Mouse (Mus musculus) midbrain, embryonic 15.5 days (tissue): ENCODE results near the gene Zic2. TPM values are rescaled to one million over a fixed set of nuclear protein-coding genes. Genes with fewer than 3 reads are reported as not detected.

Source experiments
- ATAC-seq: fragments of 200-750 bp; cut with Nextera tagmentation; replicated peaks from 2 replicates; pipeline ENCODE4 v1.8.0; 2017; ENCODE audit warnings: moderate TSS enrichment
- H3K27ac ChIP-seq: fragments of 300-500 bp; sonication (generic); 2 replicates; pipeline ENCODE4 v1.5.1; 2015; ENCODE audit warnings: mild to moderate bottlenecking, inconsistent platforms
- H3K27me3 ChIP-seq: fragments of 300-500 bp; sonication (generic); replicated peaks from 2 replicates; pipeline ENCODE4 v1.6.1; 2015; ENCODE audit warnings: inconsistent platforms
- H3K36me3 ChIP-seq: fragments of 300-500 bp; sonication (generic); replicated peaks from 2 replicates; pipeline ENCODE4 v1.6.1; 2015; ENCODE audit warnings: inconsistent platforms
- H3K4me1 ChIP-seq: fragments of 300-500 bp; sonication (generic); 2 replicates; pipeline ENCODE4 v1.6.1; 2015; ENCODE audit warnings: inconsistent platforms
- H3K4me2 ChIP-seq: fragments of 300-500 bp; sonication (generic); 2 replicates; pipeline ENCODE4 v1.6.1; 2015; ENCODE audit warnings: inconsistent platforms, mild to moderate bottlenecking, moderate library complexity
- H3K4me3 ChIP-seq: fragments of 300-500 bp; sonication (generic); 2 replicates; pipeline ENCODE4 v1.5.1; 2015; ENCODE audit warnings: mild to moderate bottlenecking, inconsistent platforms
- H3K9ac ChIP-seq: fragments of 300-500 bp; sonication (generic); 2 replicates; pipeline ENCODE4 v1.6.1; 2015; ENCODE audit warnings: mild to moderate bottlenecking, inconsistent platforms
- H3K9me3 ChIP-seq: fragments of 300-500 bp; sonication (generic); 2 replicates; pipeline ENCODE4 v1.6.1; 2016; ENCODE audit warnings: inconsistent platforms
- WGBS: fragments of 180-500 bp; shearing (Covaris S2); methylation state at CpG from one replicate; pipeline ENCODE4 v1.1.7; 2015; ENCODE audit warnings: mixed read lengths; 5-methylcytosine and 5-hydroxymethylcytosine counted together
- polyA plus RNA-seq: library from polyadenylated mRNA; unstranded; fragments of >200 nt; fragmentation: Nextera tagmentation; extraction: Ambion mirVana; gene quantifications from 2 replicates; pipeline ENCODE4 v1.2.1, GENCODE M21; 2015

Zic2 gene
- polyA plus RNA-seq, 1 experiment from 2014 or later, result 9.6 TPM

DNA sequence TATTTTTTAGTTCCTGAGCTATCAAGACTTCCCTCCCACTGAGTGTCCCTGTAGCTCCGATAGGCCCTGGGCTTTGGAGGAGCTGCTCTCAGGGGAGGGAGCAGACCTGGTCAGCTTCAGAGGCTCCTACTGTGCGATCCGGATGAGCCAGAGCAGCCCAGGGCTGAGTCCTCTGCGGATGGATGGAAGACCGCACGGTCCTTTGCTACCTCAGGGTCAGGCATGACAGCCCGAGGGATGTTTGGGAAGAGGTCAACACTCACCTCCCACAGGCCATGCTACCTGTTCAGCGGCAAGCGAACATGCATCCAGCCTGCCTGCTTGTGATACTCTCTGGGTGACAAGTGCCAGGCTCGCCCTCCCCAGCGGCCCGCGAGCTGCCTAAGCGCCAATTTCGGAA, 5.9 kb downstream of the Zic2 start:
- no peak for ATAC-seq
- peak overlapping the region; percentile 33 for H3K9ac ChIP-seq
- no peaks in the 10 kb centered on the region for H3K4me1 ChIP-seq
- 8% methylated on average over 15 of the region's 15 CpGs for WGBS
- H3K4me2 ChIP-seq, result peak overlapping the region; percentile 45
- no peaks in the 10 kb centered on the region for H3K9me3 ChIP-seq
- H3K36me3 ChIP-seq, result no peaks in the 10 kb centered on the region
- peaks cover 44% of the 10 kb centered on the region for H3K27me3 ChIP-seq
- peak overlapping the region; percentile 27 for H3K4me3 ChIP-seq
- peak overlapping the region; percentile 66 for H3K27ac ChIP-seq

DNA sequence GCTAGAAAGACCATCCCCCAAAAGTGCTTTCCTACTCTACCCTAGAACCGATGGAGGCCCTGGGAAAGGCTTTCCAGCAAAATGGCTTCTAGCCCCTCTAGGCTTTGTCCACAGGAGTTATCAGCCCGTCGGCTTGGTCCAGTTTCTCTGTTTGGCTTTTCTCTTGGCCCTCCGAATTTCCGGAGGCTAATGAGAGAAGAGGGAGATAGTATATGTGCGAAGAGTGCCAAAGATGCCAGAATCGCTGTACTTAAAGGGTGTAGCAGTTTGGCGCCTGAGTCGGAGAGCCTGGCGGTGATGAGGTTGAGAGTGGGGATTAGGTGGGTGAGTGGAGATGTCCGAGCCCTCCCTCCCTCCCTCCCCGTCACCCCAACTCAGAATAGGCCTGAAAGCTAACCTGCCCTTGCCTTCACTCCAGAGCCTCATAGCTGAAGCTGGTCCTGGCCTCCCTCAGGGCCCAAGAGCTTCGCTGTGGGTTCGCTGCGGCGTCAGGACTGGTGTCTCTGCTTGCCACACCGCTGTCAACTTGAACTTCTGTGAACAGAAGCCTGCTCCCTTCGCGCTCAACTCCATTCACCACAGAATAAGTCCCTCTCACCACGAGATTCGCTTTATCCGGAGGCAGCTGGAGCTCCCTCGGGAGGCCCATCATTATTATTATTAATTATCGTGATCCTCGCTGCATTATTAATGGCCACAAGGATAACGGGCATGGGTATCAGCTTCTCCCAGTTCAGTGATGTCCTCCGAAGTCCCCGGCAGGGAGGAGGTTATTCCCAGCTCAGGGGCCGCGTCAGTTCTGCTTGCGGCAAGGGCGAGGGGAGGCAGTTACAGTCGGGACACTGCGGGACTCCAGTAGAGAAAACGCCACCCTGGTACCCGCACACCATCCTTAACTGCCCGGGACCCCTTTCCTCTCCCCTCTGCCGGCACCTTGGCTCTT, 7.1 kb downstream of the Zic2 start:
- H3K4me2 ChIP-seq, result peak overlapping the region; percentile 45
- 0 out of 2 replicates have a peak, but pooled peaks have one; percentile 26 for ATAC-seq
- H3K4me1 ChIP-seq, result no peaks in the 10 kb centered on the region
- H3K36me3 ChIP-seq, result no peaks in the 10 kb centered on the region
- no peaks in the 10 kb centered on the region for H3K9me3 ChIP-seq
- H3K9ac ChIP-seq, result peak overlapping the region; percentile 11; the same call in 1 of the 2 replicates
- peak overlapping the region; percentile 66 for H3K27ac ChIP-seq
- H3K27me3 ChIP-seq, result peaks cover 53% of the 10 kb centered on the region
- 3% methylated on average over 38 of the region's 38 CpGs for WGBS
- peak overlapping the region; percentile 27 for H3K4me3 ChIP-seq

DNA sequence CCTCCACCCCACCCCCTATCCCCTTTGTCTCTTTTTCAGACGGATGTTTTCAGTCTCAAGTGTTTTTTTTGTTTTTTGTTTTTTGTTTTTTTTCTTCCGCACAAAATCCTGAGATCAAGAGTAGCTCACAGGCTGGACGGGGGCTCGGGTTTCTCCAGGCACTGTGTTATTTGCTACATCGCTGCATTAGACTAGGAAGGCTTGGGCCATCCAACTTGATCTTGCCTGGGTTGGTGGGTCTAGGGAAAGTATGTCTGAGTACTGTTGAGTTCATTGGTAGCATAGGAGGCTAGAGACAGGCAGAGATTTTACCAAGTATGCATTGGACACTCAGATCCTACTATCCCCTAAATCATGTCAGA, 7.8 kb downstream of the Zic2 start:
- H3K9me3 ChIP-seq, result no peaks in the 10 kb centered on the region
- H3K9ac ChIP-seq, result no peak overlapping the region
- H3K36me3 ChIP-seq, result no peaks in the 10 kb centered on the region
- no peak for ATAC-seq
- peaks cover 55% of the 10 kb centered on the region for H3K27me3 ChIP-seq
- H3K4me3 ChIP-seq, result peak overlapping the region; percentile 27; the same call in 1 of the 2 replicates
- peak overlapping the region; percentile 45 for H3K4me2 ChIP-seq
- no peaks in the 10 kb centered on the region for H3K4me1 ChIP-seq
- whole genome bisulfite sequencing, result 7% methylated on average over 5 of the region's 5 CpGs
- H3K27ac ChIP-seq, result peak overlapping the region; percentile 66

DNA sequence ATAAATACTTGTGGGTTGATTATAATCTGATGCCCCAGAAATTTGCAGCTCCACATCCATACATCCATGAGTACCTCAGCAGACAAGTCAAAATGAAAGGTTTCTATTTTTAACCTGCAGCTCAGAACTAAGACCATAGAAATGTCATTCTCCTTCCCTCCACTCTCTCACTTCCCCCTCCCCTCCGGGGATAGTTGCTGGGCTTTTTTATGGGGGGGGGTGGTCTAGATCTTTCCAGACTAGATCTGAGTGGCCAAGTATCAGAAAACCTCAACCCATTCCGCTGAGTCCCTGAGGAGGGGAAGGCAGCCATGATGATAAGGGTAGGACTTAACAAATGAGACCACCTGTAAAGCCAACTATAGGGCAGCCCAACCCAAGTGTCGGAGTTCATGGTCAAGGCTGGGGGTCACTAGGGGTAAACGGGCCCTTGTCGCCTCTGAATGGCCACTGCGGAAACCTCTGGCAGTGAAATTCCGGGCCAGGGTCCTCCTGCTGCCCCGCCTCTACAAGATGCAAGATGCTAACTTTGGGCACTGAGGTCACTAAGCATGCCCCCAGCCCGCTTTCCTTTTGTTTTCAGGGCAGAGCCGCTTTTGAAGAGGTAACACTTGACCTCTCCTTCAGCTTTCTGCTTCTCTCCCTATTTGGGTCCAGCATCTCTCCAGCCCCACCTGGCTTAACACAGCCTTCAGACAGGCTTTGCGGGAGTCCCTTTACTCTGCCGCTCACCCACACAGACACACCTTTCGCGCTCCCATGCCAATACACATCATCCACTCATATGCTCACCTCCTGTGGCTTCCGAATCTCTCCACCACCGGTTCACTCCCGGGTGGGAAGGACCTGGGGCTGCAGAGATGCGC, 8.6 kb downstream of the Zic2 start:
- peak; percentile 43; the same call in 1 of the 2 replicates for ATAC-seq
- no peak overlapping the region for H3K9ac ChIP-seq

DNA sequence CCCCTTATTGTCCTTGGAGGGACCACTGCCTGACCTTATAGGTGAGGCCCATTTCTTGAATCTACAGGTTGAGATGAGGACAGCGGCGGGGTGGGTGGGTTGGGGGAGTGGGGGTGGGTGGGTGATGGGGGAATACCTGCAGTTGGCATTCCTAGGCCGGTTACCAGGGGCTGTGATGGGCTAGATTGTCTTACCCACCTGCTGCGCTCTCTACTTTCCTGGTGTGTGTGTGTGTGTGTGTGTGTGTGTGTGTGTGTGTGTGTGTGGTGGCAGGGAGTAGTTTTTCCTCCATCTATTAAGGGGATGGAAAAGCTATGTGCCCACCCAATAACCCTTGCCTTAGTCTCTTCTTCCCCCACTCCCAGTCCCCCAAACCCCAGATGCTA, 9.2 kb downstream of the Zic2 start:
- Histone ChIP-seq H3K4me2 (peak overlapping the region; percentile 45), H3K4me3 (no peak overlapping the region), H3K9ac (no peak overlapping the region), H3K9me3 (no peaks in the 10 kb centered on the region), H3K27me3 (peaks cover 59% of the 10 kb centered on the region), H3K36me3 (no peaks in the 10 kb centered on the region), H3K4me1 (no peaks in the 10 kb centered on the region), H3K27ac (peak overlapping the region; percentile 66)
- no peak; the same call in 1 of the 2 replicates for ATAC-seq
- 16% methylated on average over 4 of the region's 4 CpGs for WGBS

More for the DNA sequence above, 8.6 kb downstream of the Zic2 start:
- no peak overlapping the region for H3K4me3 ChIP-seq
- H3K9me3 ChIP-seq, result no peaks in the 10 kb centered on the region
- peaks cover 56% of the 10 kb centered on the region for H3K27me3 ChIP-seq
- 9% methylated on average over 18 of the region's 18 CpGs for WGBS
- H3K27ac ChIP-seq, result peak overlapping the region; percentile 66
- no peaks in the 10 kb centered on the region for H3K36me3 ChIP-seq
- peak overlapping the region; percentile 45 for H3K4me2 ChIP-seq
- no peaks in the 10 kb centered on the region for H3K4me1 ChIP-seq

DNA sequence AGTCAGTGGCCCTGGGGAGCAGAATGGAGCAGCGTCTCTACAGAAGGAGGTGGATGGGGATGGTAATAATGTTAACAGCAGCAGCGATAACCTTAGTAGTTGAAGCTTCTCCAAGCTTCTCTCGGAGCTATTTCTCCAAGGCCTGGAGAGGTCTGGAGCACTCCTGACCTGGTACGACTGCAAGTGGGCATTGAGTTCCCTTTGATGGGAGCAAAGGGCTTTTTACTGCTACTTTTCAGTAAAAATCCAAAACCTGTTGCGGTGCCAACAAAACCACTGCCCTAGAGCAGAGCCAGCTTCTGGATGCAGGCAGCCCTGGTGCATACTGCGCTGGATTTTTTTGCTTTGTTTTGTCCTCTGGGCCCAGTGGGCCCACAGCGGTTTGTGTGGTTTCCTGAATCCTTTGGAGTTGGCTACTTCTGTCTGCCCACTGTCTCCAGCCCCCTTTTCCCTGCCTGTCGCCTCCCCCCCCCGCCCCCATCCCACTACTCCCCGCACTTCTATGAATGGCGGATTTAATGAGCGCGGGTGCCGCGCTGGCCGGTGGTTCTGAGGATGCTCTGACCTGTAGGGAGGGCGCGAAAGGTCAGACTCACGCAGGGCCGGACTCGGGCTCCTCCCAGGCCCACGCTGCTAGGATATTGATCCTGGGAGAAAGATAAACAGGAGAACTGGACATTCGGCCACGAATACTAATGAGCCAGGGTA, 9.8 kb downstream of the Zic2 start:
- peak; percentile 35; the same call in 1 of the 2 replicates for ATAC-seq
- Histone ChIP-seq H3K4me1 (no peaks in the 10 kb centered on the region), H3K27ac (peak overlapping the region; percentile 55; the same call in 1 of the 2 replicates), H3K27me3 (peaks cover 59% of the 10 kb centered on the region), H3K4me3 (no peak overlapping the region), H3K4me2 (peak overlapping the region; percentile 45), H3K36me3 (no peaks in the 10 kb centered on the region), H3K9me3 (no peaks in the 10 kb centered on the region), H3K9ac (0 out of 2 replicates have a peak overlapping the region, but pooled peaks have one; percentile 1)
- 3% methylated on average over 22 of the region's 24 CpGs for WGBS

DNA sequence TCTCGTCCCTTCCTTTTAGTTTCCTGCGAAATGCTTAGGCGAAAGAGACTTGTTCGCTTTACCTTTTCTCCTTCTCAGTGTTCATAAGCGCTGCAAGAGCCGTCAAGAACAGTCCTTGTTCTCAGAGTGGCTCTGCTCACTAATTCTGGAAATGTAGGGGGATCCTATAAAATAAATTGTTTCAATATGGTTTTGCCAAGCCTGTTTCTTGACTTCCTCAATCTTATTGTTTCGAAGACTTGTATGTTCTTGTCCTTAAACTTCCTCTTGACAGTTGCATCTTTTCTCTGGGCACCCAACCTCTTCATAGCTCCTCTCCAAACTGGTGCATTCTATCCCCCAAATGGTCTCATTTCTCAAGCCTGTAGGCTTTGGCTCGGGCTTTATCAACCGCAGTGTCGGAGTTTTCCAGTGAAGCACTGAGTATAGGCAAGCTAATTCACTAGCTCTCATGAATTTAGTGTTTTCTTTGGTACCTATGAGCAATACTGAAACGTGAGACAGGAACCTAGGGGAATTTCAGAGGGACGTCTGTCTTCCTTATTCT, 10.5 kb downstream of the Zic2 start:
- Histone ChIP-seq H3K4me2 (peak overlapping the region; percentile 45), H3K4me1 (peaks cover 5% of the 10 kb centered on the region), H3K27ac (peak overlapping the region; percentile 55; the same call in 1 of the 2 replicates), H3K9me3 (no peaks in the 10 kb centered on the region), H3K4me3 (no peak overlapping the region), H3K36me3 (no peaks in the 10 kb centered on the region), H3K27me3 (peaks cover 55% of the 10 kb centered on the region), H3K9ac (0 out of 2 replicates have a peak overlapping the region, but pooled peaks have one; percentile 1)
- no peak for ATAC-seq
- 7% methylated on average over 12 of the region's 12 CpGs for WGBS

DNA sequence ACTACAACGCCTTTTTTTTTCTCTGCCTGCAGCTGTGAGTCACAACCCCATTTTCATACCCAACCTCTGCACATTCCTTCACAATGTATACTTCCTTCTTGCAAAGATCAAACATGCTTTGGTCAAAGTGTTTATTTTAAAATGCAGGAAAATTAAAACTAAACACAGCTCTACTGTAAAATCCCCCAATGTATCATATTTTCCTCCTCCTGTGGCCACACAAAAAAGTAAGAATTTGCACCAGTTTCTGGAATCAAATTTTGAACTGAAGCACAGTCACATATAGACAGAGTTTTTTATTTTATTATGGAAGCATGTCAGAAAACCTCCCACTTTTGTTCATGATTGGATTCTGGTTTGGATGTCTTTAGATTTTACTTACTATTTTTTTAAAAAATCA, 11.4 kb downstream of the Zic2 start:
- Histone ChIP-seq H3K9me3 (no peaks in the 10 kb centered on the region), H3K27me3 (peaks cover 59% of the 10 kb centered on the region), H3K4me3 (no peak overlapping the region), H3K27ac (no peak overlapping the region), H3K36me3 (no peaks in the 10 kb centered on the region), H3K4me2 (no peak overlapping the region), H3K4me1 (peaks cover 7% of the 10 kb centered on the region), H3K9ac (no peak overlapping the region)
- ATAC-seq, result no peak
- 8% methylated on average over 1 of the region's 1 CpGs for WGBS

DNA sequence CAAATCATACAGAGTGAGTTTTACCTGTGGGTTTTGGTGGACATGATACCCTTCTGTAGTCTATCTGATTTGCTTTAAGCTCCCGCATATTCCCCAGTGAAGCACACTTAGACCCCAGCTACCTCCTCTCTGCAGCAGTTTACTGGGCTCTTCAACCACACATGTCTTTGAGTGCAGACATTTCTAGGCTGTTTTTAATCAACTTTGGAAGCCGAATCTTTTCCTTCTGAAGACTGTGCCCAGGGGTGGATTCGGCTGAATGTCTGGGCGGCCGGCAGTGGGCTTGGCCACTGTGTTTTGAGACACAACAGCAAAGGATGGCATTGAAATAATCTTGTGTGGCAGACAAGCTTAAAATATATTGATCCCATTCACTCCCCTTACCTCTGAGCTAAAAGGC, 12.1 kb downstream of the Zic2 start:
- H3K4me2 ChIP-seq, result no peak overlapping the region
- no peaks in the 10 kb centered on the region for H3K36me3 ChIP-seq
- H3K27ac ChIP-seq, result no peak overlapping the region
- peaks cover 7% of the 10 kb centered on the region for H3K4me1 ChIP-seq
- H3K4me3 ChIP-seq, result no peak overlapping the region
- no peaks in the 10 kb centered on the region for H3K9me3 ChIP-seq
- peaks cover 54% of the 10 kb centered on the region for H3K27me3 ChIP-seq
- no peak for ATAC-seq
- WGBS, result 11% methylated on average over 5 of the region's 5 CpGs
- no peak overlapping the region for H3K9ac ChIP-seq

DNA sequence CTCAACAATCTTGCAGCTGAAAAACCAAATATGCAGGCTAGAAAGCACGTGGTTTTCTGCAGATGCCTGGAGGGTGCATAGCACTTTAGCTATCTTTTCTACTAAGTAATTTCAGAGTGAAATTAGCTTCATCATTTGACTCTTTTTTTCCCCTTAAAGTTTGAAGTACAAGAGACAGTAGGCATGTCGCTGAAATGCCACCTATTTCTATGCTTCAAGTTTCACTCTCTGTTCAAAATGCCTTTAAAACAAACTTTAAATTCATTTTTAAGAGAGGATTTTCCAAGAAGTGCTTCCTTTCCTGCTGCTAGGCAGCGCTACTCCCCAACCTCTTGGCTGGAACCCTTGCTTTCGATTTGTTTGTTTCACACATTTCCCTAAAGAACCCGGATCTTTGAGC, 13.8 kb downstream of the Zic2 start:
- WGBS, result 4% methylated on average over 5 of the region's 5 CpGs
- no peak for ATAC-seq
- H3K9ac ChIP-seq, result no peak overlapping the region
- no peak overlapping the region for H3K4me2 ChIP-seq
- no peak overlapping the region for H3K4me3 ChIP-seq
- H3K27ac ChIP-seq, result no peak overlapping the region
- H3K27me3 ChIP-seq, result peaks cover 51% of the 10 kb centered on the region
- H3K36me3 ChIP-seq, result no peaks in the 10 kb centered on the region
- H3K9me3 ChIP-seq, result no peaks in the 10 kb centered on the region
- peaks cover 7% of the 10 kb centered on the region for H3K4me1 ChIP-seq

DNA sequence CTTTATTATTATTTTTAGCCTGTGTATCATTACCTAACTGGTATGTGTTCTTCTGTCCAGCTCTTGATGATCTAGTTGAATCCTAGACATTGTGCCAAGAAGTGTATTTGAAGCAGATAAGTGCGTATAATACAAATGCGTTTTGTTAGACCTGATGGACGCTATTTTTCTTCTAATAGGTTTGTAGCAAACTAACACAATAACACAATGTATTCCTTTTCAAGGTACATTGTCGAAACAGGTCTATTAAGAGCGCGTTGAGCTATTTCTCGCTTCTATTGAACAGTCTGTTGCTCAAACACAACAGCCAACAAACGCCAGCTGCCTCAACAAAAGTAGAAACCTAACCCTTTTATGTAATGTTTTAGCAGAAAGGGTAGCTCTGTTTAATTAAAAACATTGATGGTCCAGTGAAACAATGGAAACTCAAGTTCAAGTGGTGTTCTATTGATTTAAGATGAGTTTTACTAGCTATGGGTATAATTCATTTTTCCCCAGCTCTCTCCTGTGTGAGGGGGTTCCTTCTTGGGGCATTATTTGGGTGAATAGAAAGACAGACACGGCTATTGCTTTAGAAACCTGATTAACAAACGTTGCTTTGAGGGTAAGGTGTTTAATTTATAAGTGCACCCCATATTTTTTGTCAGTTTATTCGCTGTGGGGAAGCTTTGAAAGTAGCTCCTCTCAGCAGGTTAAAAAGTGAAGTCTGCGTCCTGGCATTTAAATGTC, 14.6 kb downstream of the Zic2 start:
- no peaks in the 10 kb centered on the region for H3K9me3 ChIP-seq
- no peak for ATAC-seq
- WGBS, result 3% methylated on average over 12 of the region's 12 CpGs
- H3K4me3 ChIP-seq, result peak overlapping the region; percentile 25; the same call in 1 of the 2 replicates
- peak overlapping the region; percentile 55; the same call in 1 of the 2 replicates for H3K27ac ChIP-seq
- H3K9ac ChIP-seq, result no peak overlapping the region
- peaks cover 43% of the 10 kb centered on the region for H3K27me3 ChIP-seq
- H3K36me3 ChIP-seq, result no peaks in the 10 kb centered on the region
- peak overlapping the region; percentile 34; the same call in 1 of the 2 replicates for H3K4me2 ChIP-seq
- peaks cover 7% of the 10 kb centered on the region for H3K4me1 ChIP-seq
